Mouse (Mus musculus) heart, embryonic 11.5 days (tissue): ENCODE data around the gene Eral1. TPM values are rescaled to one million over a fixed set of nuclear protein-coding genes. Genes with fewer than 3 reads are reported as not detected.

Experiments
- ATAC-seq: fragments of 200-750 bp; cut with Nextera tagmentation; replicated peaks from 2 replicates; pipeline ENCODE4 v1.8.0; 2017; ENCODE audit warnings: moderate library complexity; ENCODE audit not compliant: insufficient number of reproducible peaks, low FRiP score, low TSS enrichment
- H3K27ac ChIP-seq: fragments of 300-500 bp; sonication (generic); 2 replicates; pipeline ENCODE4 v1.5.1; 2014; ENCODE audit warnings: mild to moderate bottlenecking, low read depth, low read length
- H3K27me3 ChIP-seq: fragments of 300-500 bp; sonication (generic); 2 replicates; pipeline ENCODE4 v1.6.1; 2014; ENCODE audit warnings: mild to moderate bottlenecking, low read length, mixed read lengths; ENCODE audit not compliant: control insufficient read depth, insufficient read depth
- H3K36me3 ChIP-seq: fragments of 300-500 bp; sonication (generic); 2 replicates; pipeline ENCODE4 v1.6.1; 2014; ENCODE audit warnings: mild to moderate bottlenecking, low read length, moderate library complexity, mixed read lengths; ENCODE audit not compliant: control insufficient read depth, insufficient read depth
- H3K4me1 ChIP-seq: fragments of 300-500 bp; sonication (generic); 2 replicates; pipeline ENCODE4 v1.6.1; 2014; ENCODE audit warnings: low read length; ENCODE audit not compliant: control insufficient read depth, insufficient read depth
- H3K4me2 ChIP-seq: fragments of 300-500 bp; sonication (generic); 2 replicates; pipeline ENCODE4 v1.6.1; 2014; ENCODE audit warnings: mild to moderate bottlenecking, moderate library complexity
- H3K4me3 ChIP-seq: fragments of 300-500 bp; sonication (generic); 2 replicates; pipeline ENCODE4 v1.5.1; 2014; ENCODE audit warnings: low read depth, low read length
- H3K9ac ChIP-seq: fragments of 300-500 bp; sonication (generic); 2 replicates; pipeline ENCODE4 v1.6.1; 2014; ENCODE audit warnings: mild to moderate bottlenecking, low read depth, low read length, moderate library complexity
- H3K9me3 ChIP-seq: fragments of 300-500 bp; sonication (generic); replicated peaks from 2 replicates; pipeline ENCODE4 v1.6.1; 2016; ENCODE audit warnings: low read length; ENCODE audit not compliant: control insufficient read depth
- WGBS: fragments of 180-500 bp; shearing (Covaris S2); extraction: QIAGEN DNeasy Blood & Tissue Kit; methylation state at CpG from one replicate; pipeline ENCODE4 v1.1.7; 2014; ENCODE audit not compliant: insufficient replicate concordance; 5-methylcytosine and 5-hydroxymethylcytosine counted together
- polyA plus RNA-seq: library from polyadenylated mRNA; unstranded; fragments of >200 nt; fragmentation: Nextera tagmentation; extraction: Ambion mirVana; gene quantifications from 2 replicates; pipeline ENCODE4 v1.2.1, GENCODE M21; 2014

Eral1 gene
- polyA plus RNA-seq, 1 experiment from 2014 or later = 25.6 TPM

DNA sequence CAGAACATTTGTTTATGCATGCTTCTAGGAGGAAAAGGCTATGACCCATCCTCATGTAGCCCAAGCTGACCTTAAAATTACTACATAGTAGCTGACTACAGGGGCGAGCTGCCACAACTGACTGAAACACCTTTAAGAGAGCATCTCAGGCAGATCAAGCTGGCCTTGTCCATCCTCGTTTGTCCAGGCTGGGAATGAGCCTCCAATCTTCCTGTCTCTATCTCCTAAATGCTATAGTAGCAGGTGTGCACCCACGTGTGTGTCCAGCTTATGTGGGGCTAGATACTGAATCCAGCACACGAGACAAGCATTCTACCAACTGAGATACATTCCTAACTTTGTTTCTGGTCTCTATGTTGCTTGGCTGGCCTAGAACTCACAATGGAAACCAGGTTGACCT, 5.5 kb downstream of the Eral1 start:
- Histone ChIP-seq H3K9me3 (no peaks in the 10 kb centered on the region), H3K36me3 (peaks cover 15% of the 10 kb centered on the region), H3K4me1 (0 out of 2 replicates have a peak, but pooled peaks cover 6% of the 10 kb centered on the region), H3K9ac (peak overlapping the region; percentile 46; the same call in 1 of the 2 replicates), H3K27me3 (no peaks in the 10 kb centered on the region), H3K27ac (peak overlapping the region; percentile 89), H3K4me3 (peak overlapping the region; percentile 38), H3K4me2 (peak overlapping the region; percentile 45)
- 71% methylated on average over 4 of the region's 4 CpGs for WGBS
- no peak for ATAC-seq

DNA sequence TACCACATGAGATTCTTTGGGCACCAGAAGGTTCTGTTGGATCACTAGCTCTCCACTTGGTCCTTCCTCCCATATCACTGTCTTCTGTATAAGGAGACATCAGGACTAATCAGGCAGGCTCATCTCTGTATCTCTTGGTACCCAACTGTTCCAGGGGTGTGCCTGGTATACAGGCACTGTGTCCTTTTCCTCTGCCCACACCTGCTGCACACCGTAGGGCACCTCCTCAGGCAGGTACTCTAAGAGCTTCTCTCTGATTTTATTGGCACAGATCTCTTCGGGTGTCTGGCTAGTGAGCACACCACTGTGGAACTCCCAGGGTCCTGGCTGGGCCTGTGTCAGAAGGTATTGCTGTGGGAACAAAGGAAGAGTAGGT, 5.9 kb downstream of the Eral1 start:
- Histone ChIP-seq H3K27ac (peak overlapping the region; percentile 89), H3K4me3 (peak overlapping the region; percentile 38), H3K36me3 (peaks cover 15% of the 10 kb centered on the region), H3K4me1 (0 out of 2 replicates have a peak, but pooled peaks cover 8% of the 10 kb centered on the region), H3K9ac (peak overlapping the region; percentile 46; the same call in 1 of the 2 replicates), H3K9me3 (no peaks in the 10 kb centered on the region), H3K4me2 (peak overlapping the region; percentile 45), H3K27me3 (no peaks in the 10 kb centered on the region)
- ATAC-seq = 0 out of 2 replicates have a peak, but pooled peaks have one; percentile 6
- WGBS = 79% methylated on average over 2 of the region's 2 CpGs

DNA sequence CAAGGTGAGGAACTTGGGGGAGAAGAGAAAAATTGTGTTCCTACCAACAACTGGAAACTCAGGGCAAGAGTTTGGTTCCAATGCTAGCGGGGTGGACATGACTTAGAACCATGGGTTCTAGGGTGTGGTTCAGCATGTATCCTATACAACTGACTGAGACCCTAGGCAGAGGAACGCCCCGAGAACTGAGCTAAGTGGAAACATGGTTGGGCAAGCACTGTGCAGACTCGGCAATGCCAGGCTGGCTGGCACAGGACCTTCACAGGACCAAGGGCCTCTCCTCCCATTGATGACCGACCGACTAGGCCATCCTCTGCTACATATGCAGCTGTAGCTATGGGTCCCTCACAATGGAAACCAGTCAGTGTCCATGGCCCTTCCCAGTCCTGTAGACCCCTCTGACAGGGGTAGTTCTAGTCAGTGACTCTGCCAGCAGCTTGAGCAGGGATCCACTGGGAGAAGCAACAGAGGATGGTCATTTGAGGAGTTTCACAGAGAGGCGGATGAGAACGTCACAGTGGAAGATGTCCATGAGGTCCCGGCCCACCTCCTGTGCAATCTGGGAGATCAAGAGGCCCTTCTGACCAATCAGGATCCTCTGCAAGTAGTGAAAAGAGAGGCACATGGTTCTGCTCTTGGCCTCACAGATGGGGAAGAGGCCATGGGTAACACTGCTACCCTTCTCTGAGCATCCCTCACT, 6.5 kb downstream of the Eral1 start:
- H3K9me3 ChIP-seq = no peaks in the 10 kb centered on the region
- no peaks in the 10 kb centered on the region for H3K27me3 ChIP-seq
- peak overlapping the region; percentile 12; the same call in 1 of the 2 replicates for H3K9ac ChIP-seq
- peak; percentile 50 for ATAC-seq
- 84% methylated on average over 9 of the region's 9 CpGs for WGBS
- H3K36me3 ChIP-seq = peaks cover 15% of the 10 kb centered on the region
- H3K4me2 ChIP-seq = peak overlapping the region; percentile 45
- peak overlapping the region; percentile 89 for H3K27ac ChIP-seq
- H3K4me1 ChIP-seq = peaks cover 3% of the 10 kb centered on the region; the same call in 1 of the 2 replicates
- peak overlapping the region; percentile 38 for H3K4me3 ChIP-seq

DNA sequence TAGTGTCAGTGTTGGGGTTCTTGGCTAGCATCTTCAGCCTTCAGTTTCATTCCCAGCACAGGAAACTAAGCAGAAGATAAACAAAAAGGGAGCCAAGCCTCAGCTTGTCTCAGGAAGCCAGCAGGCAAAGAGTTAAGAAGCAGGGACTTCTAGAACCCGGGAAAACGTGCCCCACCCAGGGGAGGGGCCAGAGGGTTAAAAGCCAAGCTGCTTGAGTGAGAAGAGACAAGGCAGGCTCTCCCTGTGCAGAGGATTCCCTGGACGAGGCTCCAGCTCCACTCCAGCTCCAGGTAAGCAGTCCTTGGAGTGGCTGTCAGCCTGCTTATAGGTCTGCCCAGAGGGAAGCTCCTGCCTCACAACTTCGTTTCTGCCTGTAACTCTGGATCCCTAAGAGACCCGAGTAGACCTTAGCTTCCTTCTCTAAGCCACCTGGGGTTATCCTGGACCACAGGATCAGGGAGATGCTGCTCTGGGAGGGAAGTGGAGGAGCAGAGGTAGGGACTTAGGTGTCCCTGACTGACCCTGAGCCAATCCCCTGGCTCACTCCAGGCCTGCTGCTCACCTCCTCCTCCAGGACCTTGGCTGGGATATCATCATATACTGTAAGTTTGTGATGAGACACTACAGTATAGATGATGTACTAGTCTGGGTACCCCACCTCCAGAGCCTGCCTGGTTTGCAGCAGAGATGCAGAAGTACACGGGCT, 7.6 kb downstream of the Eral1 start:
- peak overlapping the region; percentile 89 for H3K27ac ChIP-seq
- peak; percentile 33 for ATAC-seq
- peak overlapping the region; percentile 56 for H3K4me2 ChIP-seq
- H3K9ac ChIP-seq = peak overlapping the region; percentile 69
- 21% methylated on average over 6 of the region's 6 CpGs for WGBS
- peaks cover 3% of the 10 kb centered on the region; the same call in 1 of the 2 replicates for H3K4me1 ChIP-seq
- peak overlapping the region; percentile 38 for H3K4me3 ChIP-seq
- H3K36me3 ChIP-seq = peaks cover 15% of the 10 kb centered on the region
- no peaks in the 10 kb centered on the region for H3K9me3 ChIP-seq
- H3K27me3 ChIP-seq = no peaks in the 10 kb centered on the region

DNA sequence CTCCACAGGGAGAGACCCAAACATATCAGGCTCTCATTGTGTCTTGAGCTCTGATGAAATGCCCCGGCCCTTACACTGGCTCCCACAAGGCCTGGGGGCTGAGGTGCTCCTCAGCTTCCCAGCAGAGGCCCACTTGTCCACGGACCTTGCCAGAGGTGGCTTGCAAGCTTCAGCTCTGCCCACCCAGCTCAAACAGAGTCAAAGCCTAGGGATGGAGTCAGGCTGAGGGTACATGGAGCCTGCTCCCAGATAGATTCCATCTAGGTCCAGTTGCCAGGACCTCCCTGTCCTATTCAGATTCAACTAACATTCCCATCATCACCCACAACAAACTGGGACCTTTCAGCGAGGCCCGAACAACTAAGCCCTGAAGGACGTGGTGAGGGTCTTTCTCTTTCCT, 8.2 kb downstream of the Eral1 start:
- Histone ChIP-seq H3K9me3 (no peaks in the 10 kb centered on the region), H3K4me3 (peak overlapping the region; percentile 21), H3K9ac (peak overlapping the region; percentile 66; the same call in 1 of the 2 replicates), H3K4me2 (peak overlapping the region; percentile 56), H3K27ac (peak overlapping the region; percentile 89), H3K4me1 (peaks cover 3% of the 10 kb centered on the region; the same call in 1 of the 2 replicates), H3K27me3 (no peaks in the 10 kb centered on the region), H3K36me3 (peaks cover 14% of the 10 kb centered on the region)
- 73% methylated on average over 5 of the region's 5 CpGs for WGBS
- no peak for ATAC-seq

DNA sequence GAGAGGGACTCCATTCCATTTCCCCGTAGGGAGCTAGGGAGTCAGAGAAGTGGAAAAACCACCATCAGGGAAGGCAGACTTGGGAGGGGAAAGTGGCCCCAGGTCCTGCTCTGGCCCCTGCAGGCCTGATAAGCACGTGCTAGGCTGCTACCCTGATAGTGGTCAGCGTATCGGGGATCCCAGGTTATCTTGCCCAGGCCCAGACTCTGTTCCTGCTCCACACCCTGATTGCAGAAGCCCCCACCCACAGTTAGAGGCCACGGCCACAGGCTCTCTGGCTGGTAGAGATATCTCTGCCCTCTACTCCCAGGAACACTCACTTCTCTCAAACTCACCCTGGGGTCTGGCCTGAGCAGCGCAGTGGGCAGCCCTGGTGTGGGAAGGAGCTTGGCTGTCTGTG, 10.5 kb downstream of the Eral1 start:
- Histone ChIP-seq H3K27me3 (no peaks in the 10 kb centered on the region), H3K36me3 (peaks cover 7% of the 10 kb centered on the region), H3K4me2 (peak overlapping the region; percentile 27), H3K27ac (peak overlapping the region; percentile 82), H3K9ac (peak overlapping the region; percentile 56; the same call in 1 of the 2 replicates), H3K9me3 (no peaks in the 10 kb centered on the region), H3K4me3 (no peak overlapping the region), H3K4me1 (peaks cover 3% of the 10 kb centered on the region; the same call in 1 of the 2 replicates)
- ATAC-seq = peak; percentile 86
- 34% methylated on average over 6 of the region's 6 CpGs for WGBS

DNA sequence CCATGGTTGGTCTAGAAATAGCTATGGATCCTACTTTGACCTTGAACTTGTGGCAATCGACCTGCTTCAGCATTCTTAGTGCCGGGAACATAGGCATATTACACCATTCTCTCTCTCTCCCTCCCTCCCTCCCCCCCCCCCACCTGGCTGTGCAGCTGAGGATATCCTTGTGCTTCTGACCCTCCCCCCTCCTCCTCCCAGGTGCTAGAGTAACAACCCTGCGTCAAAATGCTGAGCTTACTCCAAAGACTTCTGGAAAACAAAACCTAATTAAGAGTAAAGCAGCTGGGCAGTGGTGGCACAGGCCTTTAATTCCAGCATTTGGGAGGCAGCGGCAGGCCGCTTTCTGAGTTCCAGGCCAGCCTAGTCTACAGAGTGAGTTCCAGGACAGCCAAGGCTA, 11.1 kb downstream of the Eral1 start:
- Histone ChIP-seq H3K9me3 (no peaks in the 10 kb centered on the region), H3K4me3 (no peak overlapping the region), H3K4me1 (peaks cover 3% of the 10 kb centered on the region; the same call in 1 of the 2 replicates), H3K27ac (peak overlapping the region; percentile 82), H3K4me2 (peak overlapping the region; percentile 19; the same call in 1 of the 2 replicates), H3K27me3 (no peaks in the 10 kb centered on the region), H3K9ac (peak overlapping the region; percentile 56; the same call in 1 of the 2 replicates), H3K36me3 (peaks cover 3% of the 10 kb centered on the region; the same call in 1 of the 2 replicates)
- 59% methylated on average over 5 of the region's 5 CpGs for WGBS
- ATAC-seq = no peak

DNA sequence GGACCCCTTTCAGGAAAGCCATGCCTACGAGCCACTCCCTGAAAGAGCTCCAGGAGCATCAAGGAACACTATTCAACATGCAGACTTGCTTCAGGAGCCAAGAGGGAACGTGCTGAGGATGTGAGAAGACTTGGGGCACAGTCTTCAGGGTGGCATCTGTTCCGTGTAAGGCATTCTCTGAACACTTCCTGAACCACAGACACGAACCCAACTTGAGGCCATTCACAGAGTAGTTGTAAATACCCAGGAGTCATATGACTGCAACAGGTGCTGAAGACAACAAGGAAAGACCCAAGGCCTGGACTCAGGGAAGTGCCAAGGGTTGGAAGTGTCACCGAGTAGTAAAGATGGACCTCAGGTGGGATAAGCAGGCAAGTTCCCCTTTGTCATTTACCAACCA, 12.6 kb downstream of the Eral1 start:
- WGBS = 69% methylated on average over 5 of the region's 5 CpGs
- Histone ChIP-seq H3K27me3 (no peaks in the 10 kb centered on the region), H3K4me3 (no peak overlapping the region), H3K36me3 (no peaks in the 10 kb centered on the region), H3K27ac (peak overlapping the region; percentile 32; the same call in 1 of the 2 replicates), H3K9me3 (no peaks in the 10 kb centered on the region), H3K4me1 (peaks cover 3% of the 10 kb centered on the region; the same call in 1 of the 2 replicates), H3K4me2 (no peak overlapping the region), H3K9ac (no peak overlapping the region)
- ATAC-seq = no peak
